Mouse (Mus musculus) brain, embryonic 18.5 days (tissue): Measurements from ENCODE around the gene Mzt1.

Experiments
- DNase-seq: peaks from one replicate; pipeline ENCODE4 v3.0.0-alpha.2; 2012; ENCODE audit warnings: low read depth, low spot score

Mzt1 gene

DNA sequence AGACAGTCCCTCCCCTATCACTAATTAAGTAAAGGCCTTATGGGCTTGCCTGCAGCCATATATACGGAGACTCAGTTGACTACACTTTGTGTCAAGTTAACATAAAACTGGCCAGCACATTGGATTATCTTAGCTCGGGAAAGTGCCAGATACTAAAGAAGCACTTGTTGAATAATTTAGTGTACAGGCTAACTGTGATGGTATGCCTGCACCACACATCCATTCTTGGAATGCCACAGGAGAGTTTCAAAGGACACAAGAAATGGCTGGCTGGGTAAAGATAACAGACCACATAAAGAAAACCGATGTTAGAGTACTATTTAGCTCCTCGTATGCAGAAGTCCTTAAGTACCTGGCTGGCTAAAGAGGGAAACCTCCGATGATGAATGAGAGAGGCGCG lies 27.2 kb downstream of the Mzt1 start:
- DNase-seq: no peak

DNA sequence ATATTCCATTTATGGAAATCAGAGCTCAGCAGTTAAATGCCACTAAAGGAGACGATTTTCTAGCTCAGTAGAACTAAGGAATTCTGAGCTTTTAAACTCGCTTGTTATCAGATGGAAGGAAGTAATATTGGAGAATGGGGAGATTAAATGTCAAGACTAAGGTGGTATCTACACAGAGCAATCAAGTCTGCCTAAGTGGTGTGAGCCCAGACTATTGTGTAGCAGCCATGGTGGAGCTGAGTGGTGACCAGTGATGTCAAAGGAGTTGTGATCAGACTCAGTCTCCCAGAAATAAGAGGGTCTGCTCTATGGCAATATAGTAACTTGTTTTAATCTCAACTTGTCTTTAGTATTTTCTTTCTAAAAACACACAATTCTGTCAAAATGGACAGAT lies 35.0 kb downstream of the Mzt1 start:
- DNase-seq: no peak

DNA sequence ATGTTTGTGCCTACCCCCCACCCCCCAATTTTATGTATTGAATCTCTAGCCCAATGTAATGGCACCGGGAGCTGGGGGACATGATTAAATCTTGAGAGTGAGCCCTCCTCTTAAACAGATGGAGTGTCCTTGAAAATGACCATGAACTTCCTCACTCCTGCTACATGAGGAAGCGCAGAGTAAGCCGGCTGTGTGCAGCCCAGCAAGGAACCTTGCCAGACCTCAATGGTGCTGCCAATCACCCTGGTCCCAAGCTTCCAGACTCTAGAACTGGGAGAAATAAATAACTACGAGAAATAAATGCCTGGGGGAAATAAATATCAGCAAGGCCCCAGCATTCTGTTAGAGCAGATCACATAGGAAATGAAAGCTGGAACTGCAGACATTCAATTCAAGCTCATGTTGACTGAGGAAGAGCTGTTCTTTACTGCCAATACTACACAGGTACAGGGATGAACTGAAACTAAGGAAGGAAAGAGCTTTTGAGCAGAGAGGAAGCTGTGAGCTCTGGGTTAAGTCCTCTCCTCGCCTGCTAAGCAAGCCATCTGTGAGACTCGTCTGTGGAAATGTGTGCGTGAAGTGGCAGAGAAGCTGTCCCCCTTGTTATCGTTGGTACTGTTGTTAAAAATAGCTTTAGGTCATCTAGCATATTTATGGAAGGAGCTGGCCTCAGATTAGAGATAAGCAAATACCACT lies 35.6 kb downstream of the Mzt1 start:
- DNase-seq: no peak

DNA sequence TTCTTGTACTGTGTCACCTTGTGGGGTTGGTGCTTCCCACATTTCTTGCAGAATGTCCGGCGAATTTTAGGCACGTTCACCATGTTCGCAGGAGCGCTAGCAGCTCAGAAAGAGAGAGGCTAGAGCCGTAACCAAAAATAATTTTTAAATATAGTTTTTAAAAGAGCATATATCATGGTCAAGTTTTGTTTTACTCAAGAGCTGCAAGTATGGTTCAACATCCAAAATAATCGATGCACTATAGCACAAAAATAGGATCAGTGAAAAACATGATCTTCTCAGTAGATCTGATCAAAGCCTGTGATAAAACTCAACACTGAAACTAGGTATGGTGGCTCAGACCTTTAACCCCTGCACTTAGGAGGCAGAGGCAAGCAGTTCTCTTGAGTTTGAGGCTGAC lies 51.7 kb downstream of the Mzt1 start, which contains the start of gene Rpl36a-ps1:
Gene Rpl36a-ps1, minus strand, starts transcription at position 101 of the 400 bp plus-strand sequence.
- DNase-seq: no peak

DNA sequence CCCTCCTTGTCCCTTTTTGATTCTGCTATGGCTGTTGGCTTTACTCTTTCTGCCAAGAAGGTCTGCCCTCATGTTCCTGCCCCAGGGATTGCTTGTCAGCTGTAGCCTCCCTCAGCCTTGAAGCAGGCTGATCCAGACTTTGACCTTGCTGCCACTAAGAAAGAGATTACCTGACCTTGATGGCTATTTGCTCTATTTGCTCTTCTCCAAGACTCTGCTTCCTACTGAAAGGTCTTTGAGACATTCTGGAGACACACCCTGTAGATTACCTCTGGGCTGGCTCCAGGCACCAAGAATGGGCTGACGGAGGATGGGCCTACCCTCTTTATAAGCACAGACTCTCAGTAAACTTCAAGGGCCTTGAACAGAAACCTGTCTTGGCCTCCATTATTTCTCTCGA lies 53.5 kb downstream of the Mzt1 start:
- no peak for DNase-seq

DNA sequence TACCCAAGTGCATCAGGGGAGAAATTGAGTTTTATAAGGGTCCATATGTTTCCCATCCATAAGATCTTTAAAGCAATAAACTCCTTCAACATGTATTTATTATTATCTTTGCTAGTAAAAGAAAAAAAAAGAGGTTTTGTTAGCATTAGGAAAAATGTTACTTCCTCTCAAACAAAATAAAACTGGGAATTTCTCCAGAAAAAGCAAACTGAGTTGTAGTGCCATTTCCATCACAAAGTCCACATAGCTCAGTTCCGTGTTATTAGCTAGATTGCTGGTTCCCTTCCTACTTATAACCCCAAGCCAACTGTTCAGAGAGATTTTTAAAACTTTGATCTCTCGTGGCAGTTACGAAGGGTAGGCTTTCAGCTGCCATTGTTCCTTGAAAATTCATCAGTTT lies 55.3 kb downstream of the Mzt1 start:
- no peak for DNase-seq

DNA sequence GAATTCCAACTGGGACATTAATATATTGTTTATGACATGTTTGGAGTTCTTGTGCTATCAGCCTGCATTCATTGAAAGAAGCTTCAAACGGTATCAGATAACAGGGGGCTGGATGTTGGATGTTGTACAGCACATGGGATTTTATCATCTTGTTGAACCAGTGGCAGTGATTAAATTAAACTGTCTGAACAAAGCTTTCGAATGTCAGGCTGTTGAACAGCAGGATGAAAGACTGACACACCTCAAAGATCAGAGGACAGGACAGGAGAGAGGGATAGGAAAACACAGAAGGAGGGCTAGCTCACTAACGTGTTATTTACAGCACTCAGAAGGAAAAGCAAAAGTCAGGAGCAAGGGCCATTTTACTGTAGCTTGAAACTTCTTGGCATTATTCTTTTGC lies 56.1 kb downstream of the Mzt1 start:
- no peak for DNase-seq
